Mouse (Mus musculus) bone marrow macrophage, adult 2 months (primary cell): ENCODE data around the gene F830045P16Rik.

Source experiments
- CTCF ChIP-seq: IDR thresholded peaks from 2 replicates; pipeline ENCODE4 v1.5.1; 2012; ENCODE audit warnings: low read depth, mild to moderate bottlenecking, low read length, moderate library complexity
- POLR2A ChIP-seq: IDR thresholded peaks from 2 replicates; pipeline ENCODE4 v1.6.1; 2012; ENCODE audit warnings: mild to moderate bottlenecking, low read depth, low read length, borderline replicate concordance

GRCm38 (mm10) chr2:129435154-129435553, 101.2 kb downstream of the F830045P16Rik start:
- no peak for TF ChIP-seq CTCF
- TF ChIP-seq POLR2A = no peak
